Mouse (Mus musculus): Measurements from ENCODE around the gene Ces1g. TPM values are rescaled to one million over a fixed set of nuclear protein-coding genes. Genes with fewer than 3 reads are reported as not detected.

Gene Ces1g
- total RNA-seq (2022): under 1 TPM in 1 of 4 experiments, not detected in 3; 0.19 TPM

GRCm38 (mm10) chr8:93337207-93337606 lies at the start of gene Ces1g:
Gene Ces1g, minus strand, starts transcription at chr8:93337308.
- DNase-seq (ENCODE audit: low spot score): no peak

- DNase-seq (ENCODE audit: low spot score): no peak
Observed at GRCm38 (mm10) chr8:93379625-93380024, 42.5 kb upstream of the Ces1g start, which contains the start of gene Ces1h. Gene Ces1h, minus strand, starts transcription at chr8:93379725.

- no peak for DNase-seq (ENCODE audit: low spot score)
Observed at GRCm38 (mm10) chr8:93369481-93369880, 32.4 kb upstream of the Ces1g start.

DNA sequence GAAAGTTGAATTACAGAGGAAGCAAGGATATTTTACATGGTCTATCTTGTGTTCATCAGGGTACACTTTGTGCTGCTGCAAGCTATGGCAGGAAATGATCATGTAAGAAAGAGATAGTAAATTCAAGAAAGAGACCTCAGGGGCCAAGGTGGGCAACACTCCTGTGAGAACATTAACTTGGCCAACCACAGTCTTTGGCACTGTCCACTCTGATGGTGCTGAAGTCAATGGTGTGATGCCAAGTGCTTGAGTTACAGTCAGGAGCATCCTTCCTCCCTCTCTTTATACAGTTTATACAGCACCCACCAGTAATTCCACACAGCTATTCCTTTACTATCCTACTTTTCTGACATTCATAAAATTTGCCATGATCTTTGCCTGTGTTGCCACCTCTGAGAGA lies 23.0 kb upstream of the Ces1g start:
- DNase-seq (ENCODE audit: low spot score): no peak

- no peak for DNase-seq (ENCODE audit: low spot score)
Observed at GRCm38 (mm10) chr8:93339531-93339930, 2.4 kb upstream of the Ces1g start.

- no peak for DNase-seq (ENCODE audit: low spot score)
Observed at GRCm38 (mm10) chr8:93332703-93333102, 4.4 kb downstream of the Ces1g start.

GRCm38 (mm10) chr8:93331151-93331550 lies 6.0 kb downstream of the Ces1g start:
- DNase-seq (ENCODE audit: low spot score): no peak

DNA sequence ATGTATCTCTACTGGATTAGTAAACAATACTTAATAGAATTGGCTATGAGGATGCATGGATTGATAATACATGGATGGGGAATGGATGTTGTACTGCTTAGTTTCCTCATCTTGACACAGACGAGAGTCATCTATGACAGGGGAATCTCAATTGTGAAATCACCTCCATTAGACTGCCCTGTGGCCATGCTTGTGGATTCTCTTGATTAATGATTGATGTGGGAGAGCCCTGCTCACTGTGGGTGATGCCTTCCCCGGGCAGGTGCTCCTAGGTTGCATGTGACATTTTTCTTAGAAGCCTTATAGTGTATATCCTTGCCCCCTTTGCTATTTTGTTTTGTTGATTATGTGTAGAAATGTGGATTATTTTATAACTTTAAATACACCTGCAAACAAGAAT lies 12.0 kb downstream of the Ces1g start:
- no peak for DNase-seq (ENCODE audit: low spot score)

DNA sequence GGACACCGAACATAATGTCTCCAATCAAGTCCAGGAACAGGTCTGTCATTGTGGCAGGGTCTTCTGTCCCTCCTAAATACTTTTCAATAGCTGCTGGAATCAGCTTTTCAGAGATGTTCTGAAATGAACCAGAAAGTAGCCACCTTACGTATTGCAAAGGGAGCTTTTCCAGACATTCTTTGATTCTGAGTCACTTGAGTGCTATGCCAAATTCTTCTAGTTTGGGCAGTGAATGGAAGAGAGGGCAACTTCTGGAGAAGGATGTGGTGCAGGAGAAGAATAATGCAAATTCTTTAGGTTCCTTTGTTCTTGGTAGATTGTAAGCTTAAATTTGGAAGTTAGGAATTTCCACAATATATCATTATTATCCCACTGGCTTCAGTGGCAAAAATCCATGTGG lies 20.1 kb downstream of the Ces1g start:
- DNase-seq (ENCODE audit: low spot score): no peak

GRCm38 (mm10) chr8:93315557-93315956 lies 21.6 kb downstream of the Ces1g start:
- DNase-seq (ENCODE audit: low spot score): no peak

DNA sequence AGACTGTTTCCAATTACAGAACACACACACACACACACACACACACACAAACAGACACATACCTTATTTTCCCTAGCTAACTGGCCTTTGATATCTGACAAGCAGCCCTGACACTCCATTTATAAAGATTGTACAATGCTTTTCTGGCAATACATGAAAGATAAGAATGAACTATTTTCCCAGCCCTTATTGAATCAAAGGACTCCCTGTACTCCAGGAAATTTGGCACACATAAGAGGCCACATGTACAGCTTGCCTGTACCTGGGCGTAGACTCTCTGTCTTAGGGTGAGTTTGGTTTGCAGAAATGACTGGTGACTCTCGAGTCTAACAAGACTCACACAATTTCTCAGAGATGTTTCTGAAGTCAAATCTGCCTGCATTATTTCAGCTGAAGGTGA lies 53.2 kb downstream of the Ces1g start:
- DNase-seq (ENCODE audit: low spot score): no peak

- DNase-seq (ENCODE audit: low spot score): no peak
Observed at GRCm38 (mm10) chr8:93282349-93282748, 54.8 kb downstream of the Ces1g start.

GRCm38 (mm10) chr8:93279556-93279955 lies 57.6 kb downstream of the Ces1g start, which contains the start of gene Ces1f:
Gene Ces1f, minus strand, starts transcription at chr8:93279747.
- no peak for DNase-seq (ENCODE audit: low spot score)

GRCm38 (mm10) chr8:93278176-93278805 lies 58.8 kb downstream of the Ces1g start:
- no peak for DNase-seq (ENCODE audit: low spot score)

GRCm38 (mm10) chr8:93274609-93275008 lies 62.5 kb downstream of the Ces1g start:
- no peak for DNase-seq (ENCODE audit: low spot score)

DNA sequence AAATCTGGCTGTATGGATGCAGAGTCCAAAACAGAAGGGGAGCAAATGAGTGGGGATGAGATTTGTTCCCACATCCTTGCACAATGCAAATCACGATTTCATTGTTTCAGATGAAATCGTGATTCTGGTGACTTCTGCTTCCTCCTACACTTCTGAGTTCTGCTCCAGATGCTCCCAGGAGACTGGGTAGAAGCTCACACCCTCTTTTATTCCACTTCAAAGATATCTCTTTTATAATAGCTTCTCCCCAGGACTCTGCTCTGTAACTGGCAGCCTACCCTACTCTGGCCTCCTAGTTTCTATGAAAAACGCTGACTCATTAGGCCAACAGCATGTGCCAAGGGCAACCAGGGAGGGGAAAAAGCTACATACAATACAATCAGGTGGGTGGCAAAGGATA lies 63.8 kb downstream of the Ces1g start:
- peak; percentile 11 for DNase-seq (ENCODE audit: low spot score)

DNA sequence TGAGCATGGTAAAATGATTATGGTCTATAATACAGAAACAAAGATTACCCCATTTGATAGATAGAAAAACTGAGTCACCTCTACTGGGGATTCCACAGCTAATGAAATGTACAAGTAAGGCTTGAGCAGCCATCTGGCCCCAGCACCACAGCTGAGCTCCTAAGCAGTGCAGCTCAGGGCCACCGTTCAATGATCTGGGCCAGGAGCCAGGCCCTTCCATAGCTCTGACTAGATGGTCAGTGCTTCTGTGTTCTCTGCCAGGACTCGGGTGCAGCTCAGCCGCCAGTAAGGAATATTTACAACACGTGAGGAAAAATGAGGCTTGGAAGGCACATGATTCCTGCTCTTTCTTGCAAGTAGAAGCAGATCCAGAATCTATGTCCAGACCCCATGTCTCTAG lies 64.4 kb downstream of the Ces1g start:
- peak; percentile 13 for DNase-seq (ENCODE audit: low spot score)

GRCm38 (mm10) chr8:93261436-93261835 lies 75.7 kb downstream of the Ces1g start:
- DNase-seq (ENCODE audit: low spot score): no peak

DNA sequence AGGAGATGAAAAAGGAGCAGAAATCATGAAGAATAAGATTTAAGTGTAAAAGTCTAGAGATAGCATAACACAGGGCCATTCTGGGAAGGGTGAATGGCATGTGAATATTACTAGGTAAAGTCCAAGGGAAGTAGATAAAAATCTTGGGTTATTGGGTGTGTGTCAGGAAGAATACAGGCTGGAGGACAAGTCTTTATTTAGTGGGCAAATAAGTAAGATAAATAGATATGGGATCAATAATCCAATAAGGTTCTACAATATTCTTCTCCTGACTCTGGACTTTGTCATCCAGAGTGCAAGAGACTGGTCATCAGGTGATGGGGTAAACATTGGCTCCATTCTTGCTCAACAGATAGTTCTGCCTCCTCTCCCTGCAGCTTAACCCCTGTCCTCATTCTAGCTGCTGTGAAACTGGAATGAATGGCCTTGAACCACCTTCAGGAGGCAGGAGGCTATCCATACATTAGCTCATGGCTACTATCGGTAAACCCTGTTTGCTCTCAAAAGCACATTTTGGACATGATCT lies 84.6 kb downstream of the Ces1g start:
- no peak for DNase-seq (ENCODE audit: low spot score)

Measured in heart, adult 8-10 months (tissue).